19 mouse cellular contexts compared by ENCODE assay signal in genomic region chr6:67109774-67110173, GRCm38 (mm10).
"Had no signal": no experiment of that assay in that cellular context is flagged by ENCODE, and none has a peak within 500 bp of the region (broad histone marks: within the 10 kb centered on the region; RNA-seq: fewer than 3 reads in every experiment).

No protein-coding gene starts in this region.

- DNase-seq: kidney, adult 8-10 months; layer of hippocampus, adult 9-11 months; liver; lung, adult 18-20 months; lung, postnatal 10 days; lung, postnatal 36 days; midbrain, embryonic 14.5 days; right cerebral cortex, adult 18-20 months; right cerebral cortex, postnatal 14 days; right cerebral cortex, postnatal 4 days; thymus, postnatal 25 days had no signal

- H3K27me3 ChIP-seq: lung, embryonic 15.5 days had no signal

- H3K36me3 ChIP-seq: limb, embryonic 10.5 days; limb, embryonic 13.5 days; liver, embryonic 12.5 days; liver, embryonic 15.5 days; lung, embryonic 15.5 days; neural tube, embryonic 12.5 days; neural tube, embryonic 15.5 days had no signal

- H3K4me3 ChIP-seq: limb, embryonic 10.5 days; limb, embryonic 13.5 days; liver, embryonic 12.5 days; liver, embryonic 15.5 days; lung, embryonic 15.5 days; neural tube, embryonic 12.5 days; neural tube, embryonic 15.5 days had no signal

- H3K9ac ChIP-seq: limb, embryonic 13.5 days; liver, embryonic 12.5 days; liver, embryonic 15.5 days; lung, embryonic 15.5 days; neural tube, embryonic 12.5 days; neural tube, embryonic 15.5 days had no signal

- H3K27ac ChIP-seq: limb, embryonic 10.5 days; limb, embryonic 13.5 days; liver, embryonic 12.5 days; liver, embryonic 15.5 days; lung, embryonic 15.5 days; neural tube, embryonic 12.5 days; neural tube, embryonic 15.5 days; stomach, postnatal 0 days had no signal

- H3K9me3 ChIP-seq: limb, embryonic 10.5 days; limb, embryonic 13.5 days; liver, embryonic 12.5 days; liver, embryonic 15.5 days; lung, embryonic 15.5 days; neural tube, embryonic 12.5 days; neural tube, embryonic 15.5 days had no signal
